Mouse (Mus musculus) intestine, postnatal 0 days (tissue): ENCODE data around the gene Alox12. TPM values are rescaled to one million over a fixed set of nuclear protein-coding genes. Genes with fewer than 3 reads are reported as not detected.

Experiments
- ATAC-seq: fragments of 200-750 bp; cut with Nextera tagmentation; 2 replicates; pipeline ENCODE4 v1.8.0; 2017; ENCODE audit warnings: mild to moderate bottlenecking, moderate TSS enrichment, moderate library complexity
- H3K27ac ChIP-seq: fragments of 300-500 bp; sonication (generic); 2 replicates; pipeline ENCODE4 v1.5.1; 2014; ENCODE audit warnings: mild to moderate bottlenecking, low read depth, low read length, moderate library complexity
- H3K27me3 ChIP-seq: fragments of 300-500 bp; sonication (generic); replicated peaks from 2 replicates; pipeline ENCODE4 v1.6.1; 2014; ENCODE audit warnings: low read length, mixed read lengths; ENCODE audit not compliant: control insufficient read depth, insufficient read depth
- H3K36me3 ChIP-seq: fragments of 300-500 bp; sonication (generic); 2 replicates; pipeline ENCODE4 v1.6.1; 2014; ENCODE audit warnings: mild to moderate bottlenecking, moderate library complexity; ENCODE audit not compliant: control insufficient read depth, insufficient read depth
- H3K4me1 ChIP-seq: fragments of 300-500 bp; sonication (generic); replicated peaks from 2 replicates; pipeline ENCODE4 v1.6.1; 2014; ENCODE audit warnings: antibody characterized with exemption, low read length, mixed read lengths; ENCODE audit not compliant: control insufficient read depth, insufficient read depth
- H3K4me2 ChIP-seq: fragments of 300-500 bp; sonication (generic); replicated peaks from 2 replicates; pipeline ENCODE4 v1.6.1; 2014; ENCODE audit warnings: low read depth, mild to moderate bottlenecking, moderate library complexity
- H3K4me3 ChIP-seq: fragments of 300-500 bp; sonication (generic); 2 replicates; pipeline ENCODE4 v1.5.1; 2014; ENCODE audit warnings: low read depth, low read length
- H3K9ac ChIP-seq: fragments of 300-500 bp; sonication (generic); 2 replicates; pipeline ENCODE4 v1.6.1; 2014; ENCODE audit warnings: mild to moderate bottlenecking, low read depth, low read length
- H3K9me3 ChIP-seq: fragments of 300-500 bp; sonication (generic); 2 replicates; pipeline ENCODE4 v1.6.1; 2016; ENCODE audit warnings: mixed run types; ENCODE audit not compliant: control insufficient read depth
- CTCF ChIP-seq: sonication (generic); IDR thresholded peaks from 2 replicates; pipeline ENCODE4 v1.5.1; 2016; ENCODE audit warnings: low read depth, mild to moderate bottlenecking, control low read depth, antibody characterized with exemption, moderate library complexity
- WGBS: fragments of 180-500 bp; shearing (Covaris S2); extraction: QIAGEN DNeasy Blood & Tissue Kit; methylation state at CpG from one replicate; pipeline ENCODE4 v1.1.7; 2014; 5-methylcytosine and 5-hydroxymethylcytosine counted together
- polyA plus RNA-seq: library from polyadenylated mRNA; unstranded; fragments of >200 nt; fragmentation: Nextera tagmentation; extraction: Ambion mirVana; gene quantifications from 2 replicates; pipeline ENCODE4 v1.2.1, GENCODE M21; 2015

Alox12 gene
- polyA plus RNA-seq, 1 experiment from 2014 or later, result 0.68 TPM

DNA sequence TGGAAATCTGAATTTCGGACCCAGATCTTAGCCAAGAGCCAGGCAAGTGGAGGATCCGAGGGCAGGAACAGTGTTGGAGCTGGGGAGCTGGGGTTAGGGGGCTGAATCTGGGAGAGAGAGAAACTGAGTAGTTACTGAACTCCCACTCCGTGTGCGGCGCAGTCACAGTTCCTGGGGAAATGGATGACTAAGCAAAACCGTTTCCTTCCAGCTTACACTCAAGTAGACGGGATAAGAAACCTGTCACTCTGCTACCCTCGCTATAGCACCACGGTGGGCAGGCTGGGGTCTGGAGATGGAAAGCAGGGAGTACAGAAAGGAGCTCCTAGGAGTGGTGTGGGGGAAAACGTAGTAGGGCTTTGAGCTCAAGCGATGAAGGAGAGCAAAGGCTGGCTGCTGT lies 5.0 kb downstream of the Alox12 start:
- no peak overlapping the region for H3K4me2 ChIP-seq
- H3K9ac ChIP-seq, result no peak overlapping the region
- H3K9me3 ChIP-seq, result no peaks in the 10 kb centered on the region
- H3K36me3 ChIP-seq, result no peaks in the 10 kb centered on the region
- no peaks in the 10 kb centered on the region for H3K4me1 ChIP-seq
- H3K4me3 ChIP-seq, result no peak overlapping the region
- 65% methylated on average over 11 of the region's 11 CpGs for WGBS
- ATAC-seq, result no peak
- H3K27ac ChIP-seq, result no peak overlapping the region
- TF ChIP-seq CTCF, result no peak
- peaks cover 29% of the 10 kb centered on the region for H3K27me3 ChIP-seq

DNA sequence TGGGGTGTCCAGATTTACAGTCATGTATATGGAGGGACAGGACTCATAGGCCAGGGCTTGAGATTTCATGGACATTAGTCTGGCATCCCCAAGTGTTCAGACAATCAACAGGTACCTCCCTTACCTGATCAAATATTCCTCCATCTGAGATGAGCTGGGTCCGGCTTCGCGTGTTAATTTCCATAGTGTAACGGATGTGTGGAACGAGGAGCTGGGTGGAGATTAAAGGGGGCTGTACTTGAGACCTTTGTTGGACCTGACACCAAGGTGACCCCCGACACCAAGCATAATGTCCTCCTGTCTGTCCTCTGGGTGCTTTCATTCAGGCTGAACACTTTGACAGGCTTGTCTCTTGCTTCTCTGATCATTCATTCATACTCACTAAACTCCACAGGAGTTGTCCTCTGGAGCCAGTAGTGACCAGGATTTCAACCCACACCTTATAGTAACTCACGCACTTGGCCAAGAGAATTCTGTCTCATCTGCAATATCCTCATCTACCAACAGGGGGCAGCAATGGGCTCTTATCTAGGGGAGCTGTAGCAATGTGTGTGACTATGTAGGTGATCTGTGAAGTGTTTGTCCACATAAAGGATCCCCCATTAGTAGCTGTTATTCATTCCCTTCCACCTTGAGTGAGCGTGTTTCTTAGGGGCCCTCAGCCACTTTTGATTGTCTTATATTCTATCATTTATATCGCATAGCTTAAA lies 7.9 kb downstream of the Alox12 start:
- Histone ChIP-seq H3K9me3 (no peaks in the 10 kb centered on the region), H3K4me2 (no peak overlapping the region), H3K4me1 (no peaks in the 10 kb centered on the region), H3K27me3 (peaks cover 6% of the 10 kb centered on the region; the same call in 1 of the 2 replicates), H3K9ac (no peak overlapping the region), H3K4me3 (no peak overlapping the region), H3K27ac (no peak overlapping the region), H3K36me3 (no peaks in the 10 kb centered on the region)
- ATAC-seq, result no peak
- 46% methylated on average over 9 of the region's 9 CpGs for WGBS
- peak; percentile 90 for TF ChIP-seq CTCF

- no peak for ATAC-seq
- H3K9me3 ChIP-seq, result no peaks in the 10 kb centered on the region
- H3K9ac ChIP-seq, result no peak overlapping the region
- H3K36me3 ChIP-seq, result no peaks in the 10 kb centered on the region
- 70% methylated on average over 11 of the region's 11 CpGs for WGBS
- H3K27me3 ChIP-seq, result 0 out of 2 replicates have a peak, but pooled peaks cover 6% of the 10 kb centered on the region
- no peak for TF ChIP-seq CTCF
- no peak overlapping the region for H3K4me3 ChIP-seq
- no peak overlapping the region for H3K27ac ChIP-seq
- H3K4me1 ChIP-seq, result peaks cover 5% of the 10 kb centered on the region; the same call in 1 of the 2 replicates
- no peak overlapping the region for H3K4me2 ChIP-seq
Observed at GRCm38 (mm10) chr11:70242591-70242990, 12.6 kb downstream of the Alox12 start.

DNA sequence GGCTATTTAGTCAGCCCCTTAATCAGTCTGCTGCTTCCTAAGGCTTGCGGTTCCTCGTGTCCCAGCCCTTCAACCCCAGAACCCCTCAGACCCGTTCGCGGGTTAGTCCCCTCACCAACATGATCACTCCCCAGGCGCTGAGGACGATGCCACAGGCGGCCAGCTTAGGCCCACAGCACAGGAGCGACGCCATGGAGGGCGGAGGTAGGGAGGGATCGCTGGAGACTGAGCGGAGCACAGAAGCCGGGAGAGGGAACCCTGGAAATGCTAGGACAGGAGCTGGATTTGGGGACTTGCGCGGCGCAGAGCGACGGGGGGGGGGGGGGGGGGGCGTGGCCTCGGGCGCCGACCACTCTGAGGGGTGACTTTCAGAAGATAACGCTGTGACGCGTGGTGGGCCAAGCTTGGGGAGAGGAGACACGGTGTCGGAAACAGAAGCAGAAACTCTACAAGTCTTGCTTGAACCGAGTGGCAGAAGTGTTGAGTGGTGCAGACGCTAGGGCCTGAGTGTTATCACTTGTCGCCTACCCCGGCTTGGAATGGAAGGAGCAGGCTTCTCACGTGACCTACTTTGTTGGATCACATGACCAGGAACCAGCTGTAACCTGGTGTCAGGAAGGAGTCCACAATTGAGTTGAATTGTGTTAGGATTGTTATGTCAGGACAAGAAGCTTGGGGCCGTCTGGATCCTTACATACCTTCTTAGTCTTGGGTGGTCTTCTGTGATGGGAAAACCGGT lies 15.4 kb downstream of the Alox12 start, which contains the start of the genes Gm21988 and Rnasek:
Gene Gm21988, minus strand, starts transcription at position 290 of the 739 bp plus-strand sequence.
Gene Rnasek, minus strand, starts transcription at position 302 of the 739 bp plus-strand sequence.
- no peaks in the 10 kb centered on the region for H3K9me3 ChIP-seq
- under 1% methylated on average over 29 of the region's 35 CpGs for WGBS
- peak within 1 kb of the TSS; percentile 85 for H3K27ac ChIP-seq
- H3K36me3 ChIP-seq, result peaks cover 11% of the 10 kb centered on the region; the same call in 1 of the 2 replicates
- no peak for TF ChIP-seq CTCF
- H3K4me1 ChIP-seq, result peaks cover 5% of the 10 kb centered on the region; the same call in 1 of the 2 replicates
- no peaks in the 10 kb centered on the region for H3K27me3 ChIP-seq
- H3K4me3 ChIP-seq, result peak within 1 kb of the TSS; percentile 91
- H3K9ac ChIP-seq, result peak within 1 kb of the TSS; percentile 81
- H3K4me2 ChIP-seq, result peak within 1 kb of the TSS; percentile 70
- ATAC-seq, result peak; percentile 50

DNA sequence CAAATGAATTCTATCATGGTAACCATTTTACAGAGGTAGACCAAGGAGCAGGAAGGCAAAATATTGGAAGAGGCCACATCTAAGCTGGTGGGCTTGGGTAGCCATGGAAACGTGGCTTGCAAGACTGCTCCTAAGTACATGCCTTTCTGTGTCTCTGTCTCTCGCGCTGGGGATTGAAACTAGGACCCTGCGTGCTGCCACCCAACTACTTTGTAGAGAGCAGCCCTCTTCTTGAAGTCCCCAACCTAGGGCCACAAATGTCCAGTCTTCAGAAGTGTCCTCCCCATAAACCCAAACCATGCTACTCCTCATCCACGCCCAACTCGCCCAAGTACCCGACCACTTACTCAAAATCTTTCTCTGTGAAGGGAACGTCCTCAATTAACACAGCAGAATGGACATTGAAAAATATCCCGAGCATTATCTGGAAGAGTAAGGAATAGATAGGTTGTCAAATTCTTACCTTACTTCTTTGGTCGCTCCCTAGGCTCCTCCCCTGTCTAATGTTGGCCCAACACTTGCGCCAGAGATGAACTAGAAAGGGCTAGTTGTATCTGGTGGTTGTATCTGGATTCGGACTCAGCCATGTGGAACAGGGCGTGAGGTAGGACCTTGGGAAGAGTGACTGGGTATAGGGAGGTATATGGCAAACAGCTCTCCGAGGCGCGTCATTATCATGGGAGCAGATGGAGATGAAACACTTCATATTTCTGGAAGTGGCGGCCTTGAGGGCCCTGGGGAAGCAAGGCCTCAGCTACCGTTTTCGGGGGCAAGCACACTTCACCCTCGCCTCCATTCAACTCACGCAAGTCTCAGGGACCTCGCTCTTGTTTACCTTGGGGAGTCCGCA lies 16.3 kb downstream of the Alox12 start:
- Histone ChIP-seq H3K27ac (peak overlapping the region; percentile 85), H3K4me1 (peaks cover 5% of the 10 kb centered on the region; the same call in 1 of the 2 replicates), H3K4me3 (peak overlapping the region; percentile 91), H3K36me3 (peaks cover 11% of the 10 kb centered on the region; the same call in 1 of the 2 replicates), H3K27me3 (no peaks in the 10 kb centered on the region), H3K9ac (peak overlapping the region; percentile 81), H3K4me2 (peak overlapping the region; percentile 70), H3K9me3 (no peaks in the 10 kb centered on the region)
- TF ChIP-seq CTCF, result no peak
- 9% methylated on average over 23 of the region's 23 CpGs for WGBS
- ATAC-seq, result no peak
